16 mouse cellular contexts compared by ENCODE assay signal in genomic region chr4:139830581-139831387, GRCm38 (mm10). TPM values are rescaled to one million over a fixed set of nuclear protein-coding genes. Genes with fewer than 3 reads are reported as not detected.
DNase-seq lines count a peak whose midpoint lies in the region; ATAC-seq and TF ChIP-seq lines count a peak whose summit lies in the region.
"Had no signal": no experiment of that assay in that cellular context is flagged by ENCODE, and none has a peak within 500 bp of the region (broad histone marks: within the 10 kb centered on the region; RNA-seq: fewer than 3 reads in every experiment).

No protein-coding gene starts in this region.

- no peak for TF ChIP-seq CTCF in thymus, adult 2 months (IDR thresholded peaks at IDR 0.05; ENCODE audit: borderline replicate concordance, control insufficient read depth, extremely low read depth, insufficient read depth, low read length, poor library complexity)

- H3K4me1 ChIP-seq in embryonic facial prominence, embryonic 10.5 days: peaks cover 62% of the 10 kb centered on the region
- H3K4me1 ChIP-seq in hindbrain, embryonic 14.5 days (replicated peaks; ENCODE audit: control insufficient read depth, insufficient read depth, low read length): peaks cover 8% of the 10 kb centered on the region; the same call in 1 of the 2 replicates
- H3K4me1 ChIP-seq in midbrain, embryonic 12.5 days: peaks cover 63% of the 10 kb centered on the region
- peaks cover 25% of the 10 kb centered on the region for H3K4me1 ChIP-seq in thymus, adult 2 months (replicated peaks; ENCODE audit: control insufficient read depth, insufficient read depth, low read length)
- no peaks in the 10 kb centered on the region for H3K4me1 ChIP-seq in liver, embryonic 11.5 days (replicated peaks; ENCODE audit: control insufficient read depth, insufficient read depth, low read length)

- H3K9me3 ChIP-seq in embryonic facial prominence, embryonic 10.5 days: no peaks in the 10 kb centered on the region
- H3K9me3 ChIP-seq in hindbrain, embryonic 14.5 days (ENCODE audit: control insufficient read depth, low read length): no peaks in the 10 kb centered on the region
- H3K9me3 ChIP-seq in midbrain, embryonic 12.5 days: no peaks in the 10 kb centered on the region
- H3K9me3 ChIP-seq in liver, embryonic 11.5 days (ENCODE audit: control insufficient read depth, low read length): no peaks in the 10 kb centered on the region
- H3K9me3 ChIP-seq: heart, embryonic 13.5 days had no signal

- H3K4me2 ChIP-seq in hindbrain, embryonic 14.5 days (replicated peaks): peak overlapping the region; percentile 40
- peak overlapping the region; percentile 61 for H3K4me2 ChIP-seq in midbrain, embryonic 12.5 days (replicated peaks)
- H3K4me2 ChIP-seq in liver, embryonic 11.5 days: no peak overlapping the region
- H3K4me2 ChIP-seq: heart, embryonic 13.5 days; lung, embryonic 14.5 days had no signal

- peak overlapping the region; percentile 38; the same call in 1 of the 2 replicates for H3K9ac ChIP-seq in hindbrain, embryonic 14.5 days
- H3K9ac ChIP-seq in midbrain, embryonic 12.5 days (replicated peaks): peak overlapping the region; percentile 84
- H3K9ac ChIP-seq in liver, embryonic 11.5 days (ENCODE audit: low read depth, low read length): no peak overlapping the region
- H3K9ac ChIP-seq: heart, embryonic 13.5 days; lung, embryonic 14.5 days had no signal

- H3K36me3 ChIP-seq in embryonic facial prominence, embryonic 10.5 days (replicated peaks): no peaks in the 10 kb centered on the region
- no peaks in the 10 kb centered on the region for H3K36me3 ChIP-seq in hindbrain, embryonic 14.5 days (replicated peaks; ENCODE audit: control insufficient read depth, insufficient read depth)
- 0 out of 2 replicates have a peak, but pooled peaks cover 6% of the 10 kb centered on the region for H3K36me3 ChIP-seq in midbrain, embryonic 12.5 days
- no peaks in the 10 kb centered on the region for H3K36me3 ChIP-seq in thymus, adult 2 months (ENCODE audit: control insufficient read depth, insufficient read depth, low read length)
- H3K36me3 ChIP-seq in liver, embryonic 11.5 days (ENCODE audit: control insufficient read depth, insufficient read depth, low read length): no peaks in the 10 kb centered on the region
- H3K36me3 ChIP-seq: heart, embryonic 13.5 days had no signal

- no peak for ATAC-seq in hindbrain, embryonic 14.5 days (ENCODE audit: low FRiP score)
- ATAC-seq in midbrain, embryonic 12.5 days (ENCODE audit: low FRiP score, low read depth): no peak
- no peak for ATAC-seq in liver, embryonic 11.5 days (replicated peaks; ENCODE audit: low FRiP score)
- ATAC-seq: inflammation-experienced regulatory T-cells, adult 6 months had no signal

- WGBS in embryonic facial prominence, embryonic 10.5 days: under 1% methylated on average over 24 of the region's 24 CpGs
- 3% methylated on average over 24 of the region's 24 CpGs for WGBS in hindbrain, embryonic 14.5 days
- under 1% methylated on average over 24 of the region's 24 CpGs for WGBS in midbrain, embryonic 12.5 days
- 10% methylated on average over 24 of the region's 24 CpGs for WGBS in thymus, adult 2 months
- WGBS in liver, embryonic 11.5 days: 3% methylated on average over 24 of the region's 24 CpGs

- DNase-seq in ES-CJ7 (ENCODE audit: low read depth, low spot score): peak; percentile 48
- DNase-seq in embryonic facial prominence, embryonic 10.5 days (ENCODE audit: low spot score): peak; percentile 50
- DNase-seq in hindbrain, embryonic 14.5 days (ENCODE audit: low spot score): no peak
- no peak for DNase-seq in thymus, adult 2 months
- no peak for DNase-seq in liver, embryonic 11.5 days (ENCODE audit: low spot score)
- DNase-seq in kidney, adult 18-20 months: no peak
- no peak for DNase-seq in left cerebral cortex, postnatal 14 days (ENCODE audit: low spot score in 2 of 2)
- DNase-seq: adrenal gland, postnatal 36 days; cerebellum, adult 11 months; gastrocnemius, postnatal 14 days; kidney, postnatal 14 days had no signal

- intact Hi-C loops in left cerebral cortex, postnatal 14 days (cut with DNase I): no loop called here

- peak overlapping the region; percentile 82 for H3K27ac ChIP-seq in embryonic facial prominence, embryonic 10.5 days (replicated peaks)
- H3K27ac ChIP-seq in hindbrain, embryonic 14.5 days: no peak overlapping the region
- H3K27ac ChIP-seq in midbrain, embryonic 12.5 days (replicated peaks): peak overlapping the region; percentile 91; the same call in 1 of the 2 replicates
- H3K27ac ChIP-seq in thymus, adult 2 months (ENCODE audit: control insufficient read depth, insufficient read depth, low read length): no peak overlapping the region
- no peak overlapping the region for H3K27ac ChIP-seq in liver, embryonic 11.5 days (ENCODE audit: low read depth, low read length)
- H3K27ac ChIP-seq: heart, embryonic 13.5 days had no signal

- no peak for TF ChIP-seq POLR2A in thymus, adult 2 months (IDR thresholded peaks at IDR 0.05; ENCODE audit: control insufficient read depth, extremely low read depth, insufficient read depth, low read length, poor library complexity)

- H3K4me3 ChIP-seq in embryonic facial prominence, embryonic 10.5 days: peak overlapping the region; percentile 59
- peak overlapping the region; percentile 25 for H3K4me3 ChIP-seq in hindbrain, embryonic 14.5 days (replicated peaks; ENCODE audit: low read length)
- H3K4me3 ChIP-seq in midbrain, embryonic 12.5 days: peak overlapping the region; percentile 54
- H3K4me3 ChIP-seq in thymus, adult 2 months (ENCODE audit: control insufficient read depth, insufficient read depth, low read length): no peak overlapping the region
- H3K4me3 ChIP-seq in liver, embryonic 11.5 days (ENCODE audit: low read depth, low read length): no peak overlapping the region
- H3K4me3 ChIP-seq: heart, embryonic 13.5 days had no signal

- peaks cover 100% of the 10 kb centered on the region for H3K27me3 ChIP-seq in embryonic facial prominence, embryonic 10.5 days (replicated peaks; ENCODE audit: low read depth, poor library complexity, severe bottlenecking)
- H3K27me3 ChIP-seq in hindbrain, embryonic 14.5 days (ENCODE audit: control insufficient read depth, insufficient read depth, low read length): peaks cover 87% of the 10 kb centered on the region
- peaks cover 96% of the 10 kb centered on the region for H3K27me3 ChIP-seq in midbrain, embryonic 12.5 days
- H3K27me3 ChIP-seq in thymus, adult 2 months (ENCODE audit: control insufficient read depth, insufficient read depth, low read length): peaks cover 49% of the 10 kb centered on the region
- H3K27me3 ChIP-seq in liver, embryonic 11.5 days (replicated peaks; ENCODE audit: control insufficient read depth, insufficient read depth, low read length): peaks cover 100% of the 10 kb centered on the region

RNA-seq across cellular contexts. Expression of gene Pax7, which starts 2.5 kb away (rescaled TPM):
- 1.5 and 2.6 TPM in 2 replicates for polyA plus RNA-seq in embryonic facial prominence, embryonic 10.5 days (2016; fragmentation: Nextera tagmentation; extraction: Ambion mirVana)
- polyA plus RNA-seq in hindbrain, embryonic 14.5 days (2014; fragmentation: Nextera tagmentation; extraction: Ambion mirVana): 0.24 and 0.61 TPM in 2 replicates
- polyA plus RNA-seq in midbrain, embryonic 12.5 days (2016; fragmentation: Nextera tagmentation; extraction: Ambion mirVana): 4.4 and 5.7 TPM in 2 replicates
- polyA plus RNA-seq in thymus, adult 2 months (2012; rRNA removed): 1.1 and 1.2 TPM in 2 replicates
- polyA plus RNA-seq in liver, embryonic 11.5 days (2014; fragmentation: Nextera tagmentation; extraction: Ambion mirVana): 0.12 and 0.19 TPM in 2 replicates
- total RNA-seq in left cerebral cortex, postnatal 14 days (2021): not detected
- total RNA-seq: adrenal gland, postnatal 36 days; megakaryocyte-erythroid progenitor cell, adult 5-6 weeks had no signal
- polyA plus RNA-seq: heart, embryonic 13.5 days; inflammation-experienced regulatory T-cells, adult 6 months; lung, embryonic 14.5 days had no signal

Comparison
In these comparisons a context has a peak if more than half of its experiments do, and no peak if none do; other contexts are left out.
1. DNase-seq: peak in ES-CJ7 (single experiment) and embryonic facial prominence, embryonic 10.5 days (single experiment); none in hindbrain, embryonic 14.5 days (single experiment), thymus, adult 2 months (single experiment), liver, embryonic 11.5 days (single experiment), kidney, adult 18-20 months (single experiment) and left cerebral cortex, postnatal 14 days (0 of 2).
2. H3K27ac ChIP-seq: peak in embryonic facial prominence, embryonic 10.5 days (single experiment) and midbrain, embryonic 12.5 days (single experiment); none in hindbrain, embryonic 14.5 days (single experiment), thymus, adult 2 months (single experiment) and liver, embryonic 11.5 days (single experiment).
3. H3K4me3 ChIP-seq: peak in embryonic facial prominence, embryonic 10.5 days (single experiment), hindbrain, embryonic 14.5 days (single experiment) and midbrain, embryonic 12.5 days (single experiment); none in thymus, adult 2 months (single experiment) and liver, embryonic 11.5 days (single experiment).